Mouse (Mus musculus) cerebellum, adult 9-10 months (tissue): ENCODE measurements around the gene Capzb.

Experiments
- DNase-seq: peaks from one replicate; pipeline ENCODE4 v3.0.0; 2022

The Capzb gene

GRCm38 (mm10) chr4:139310899-139311701 lies 118.4 kb downstream of the Capzb start:
- peak; percentile 36 for DNase-seq

GRCm38 (mm10) chr4:139311707-139312106 lies 119.0 kb downstream of the Capzb start:
- no peak for DNase-seq

- DNase-seq, result peak; percentile 46
Observed at GRCm38 (mm10) chr4:139312632-139313031, 119.9 kb downstream of the Capzb start.

- DNase-seq, result no peak
Observed at GRCm38 (mm10) chr4:139318449-139318848, 125.8 kb downstream of the Capzb start.

DNA sequence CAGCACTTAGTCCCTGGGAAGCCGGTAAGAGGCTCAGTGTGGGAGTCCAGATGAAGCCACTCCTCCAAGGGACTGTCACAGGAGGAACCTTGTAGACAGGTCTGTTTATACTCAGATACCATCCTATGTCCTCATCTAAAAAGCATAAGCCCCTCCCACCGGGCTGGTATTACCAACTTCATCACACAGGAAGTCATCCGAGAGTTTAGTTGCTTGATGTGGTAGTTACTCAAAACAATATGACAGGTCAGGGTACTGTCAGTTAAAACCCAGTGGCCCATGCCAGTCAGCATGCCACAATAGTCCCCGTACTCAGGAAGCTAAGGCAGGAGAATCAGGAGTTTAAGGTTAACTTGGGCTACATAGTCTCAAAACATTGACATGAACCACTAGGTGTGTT lies 127.0 kb downstream of the Capzb start:
- no peak for DNase-seq

GRCm38 (mm10) chr4:139330605-139331004 lies 137.9 kb downstream of the Capzb start:
- no peak for DNase-seq

- DNase-seq, result no peak
Observed at GRCm38 (mm10) chr4:139334631-139335295, 142.1 kb downstream of the Capzb start.

- DNase-seq, result no peak
Observed at GRCm38 (mm10) chr4:139335507-139335906, 142.8 kb downstream of the Capzb start.

DNA sequence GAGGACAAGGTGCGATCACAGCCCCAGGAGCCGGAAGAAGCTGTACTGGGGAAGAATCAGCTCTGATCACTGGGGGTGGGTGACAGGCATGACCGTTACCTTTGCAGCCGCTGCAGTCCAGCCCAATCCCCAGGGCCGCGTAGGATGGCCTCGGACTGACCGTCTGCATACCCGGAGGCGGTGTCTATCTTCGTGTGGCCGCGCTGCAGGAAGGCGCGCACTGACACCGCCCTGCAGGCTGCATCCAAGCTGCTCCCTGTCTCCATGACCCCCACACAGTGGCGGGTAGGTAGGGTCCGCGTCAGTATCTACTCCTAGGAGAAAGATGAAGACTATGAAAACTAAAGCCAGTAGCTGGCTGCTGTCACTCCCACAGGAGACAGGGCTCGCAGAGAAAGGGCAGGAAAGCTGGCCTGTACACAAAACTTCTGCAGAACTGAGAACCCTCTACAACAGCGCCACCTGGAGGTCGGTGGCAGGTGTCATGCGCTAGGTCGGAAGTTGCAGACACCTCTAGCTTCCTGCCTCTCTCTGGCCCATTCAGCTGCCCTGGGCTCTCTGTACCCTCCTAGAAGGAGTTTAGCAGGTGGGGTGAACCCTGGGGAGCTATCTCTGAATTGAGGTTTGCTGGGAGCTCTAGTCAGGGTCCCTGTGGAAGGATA lies 144.3 kb downstream of the Capzb start:
- peak; percentile 60 for DNase-seq

DNA sequence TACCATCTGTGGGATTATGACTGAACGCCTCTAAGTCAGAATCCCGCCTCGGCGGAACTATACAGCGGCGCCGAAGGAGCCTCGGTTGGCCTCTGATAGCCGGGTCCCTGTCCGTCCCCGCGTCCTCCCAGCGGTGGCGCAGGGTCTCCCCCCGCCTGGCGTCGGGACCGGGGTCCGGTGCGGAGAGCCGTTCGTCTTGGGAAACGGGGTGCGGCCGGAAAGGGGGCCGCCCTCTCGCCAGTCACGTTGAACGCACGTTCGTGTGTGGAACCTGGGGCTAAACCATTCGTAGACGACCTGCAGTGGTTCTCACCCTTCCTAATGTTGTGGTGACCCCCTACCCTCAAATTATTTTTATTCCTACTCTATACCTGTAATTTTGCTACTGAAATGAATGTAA lies 145.4 kb downstream of the Capzb start:
- DNase-seq, result no peak

GRCm38 (mm10) chr4:139340835-139341234 lies 148.1 kb downstream of the Capzb start:
- no peak for DNase-seq
